Mouse (Mus musculus) E14TG2a.4 (cell line): ENCODE results near the gene Adarb1.

Source experiments
- H3K27me3 ChIP-seq: 2 replicates; pipeline ENCODE4 v1.6.1; 2014; ENCODE audit warnings: low read length, control low read depth; ENCODE audit not compliant: insufficient read depth
- H3K36me3 ChIP-seq: 2 replicates; pipeline ENCODE4 v1.6.1; 2014; ENCODE audit warnings: low read length, control low read depth; ENCODE audit not compliant: insufficient read depth
- H3K4me1 ChIP-seq: replicated peaks from 2 replicates; pipeline ENCODE4 v1.6.1; 2014; ENCODE audit warnings: low read depth, low read length, control low read depth
- H3K4me3 ChIP-seq: replicated peaks from 2 replicates; pipeline ENCODE4 v1.5.1; 2014; ENCODE audit warnings: mild to moderate bottlenecking, low read length
- H3K9me3 ChIP-seq: 2 replicates; pipeline ENCODE4 v1.6.1; 2014; ENCODE audit warnings: low read length, control low read depth
- CTCF ChIP-seq: conservative IDR thresholded peaks from 2 replicates; pipeline ENCODE4 v1.5.1; 2014; ENCODE audit warnings: low read length
- NANOG ChIP-seq: IDR thresholded peaks from 2 replicates; pipeline ENCODE4 v1.6.1; 2014; ENCODE audit warnings: borderline replicate concordance, low read length, mixed read lengths
- POU5F1 ChIP-seq: IDR thresholded peaks from 2 replicates; pipeline ENCODE4 v1.6.1; 2014; ENCODE audit warnings: low read length, borderline replicate concordance

The Adarb1 gene

DNA sequence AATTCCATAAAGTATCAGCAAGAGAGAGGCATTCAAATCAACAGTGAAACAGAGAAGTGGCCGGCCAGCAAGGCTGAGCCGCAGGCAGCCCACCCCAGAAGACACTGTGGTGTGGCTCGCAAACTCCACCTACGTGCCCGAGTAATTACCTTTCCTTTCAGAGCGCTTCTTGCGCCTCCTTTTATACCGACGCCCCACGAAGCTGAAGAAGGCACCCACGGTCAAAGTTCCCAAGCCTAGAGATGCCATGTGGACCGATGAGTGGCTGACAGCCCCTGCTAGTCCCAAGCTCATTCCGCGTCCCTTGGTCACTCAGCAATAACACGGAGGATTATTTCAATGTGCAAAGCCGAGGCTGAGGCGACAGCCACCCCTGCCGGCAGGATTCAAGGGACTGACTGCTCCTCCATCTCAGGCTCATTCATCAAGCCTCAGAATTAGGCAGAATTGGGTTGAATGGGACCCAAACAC lies 78.2 kb downstream of the Adarb1 start:
- TF ChIP-seq CTCF: no peak
- no peak for TF ChIP-seq NANOG
- TF ChIP-seq POU5F1: no peak
- no peaks in the 10 kb centered on the region for H3K9me3 ChIP-seq
- H3K36me3 ChIP-seq: no peaks in the 10 kb centered on the region
- no peak overlapping the region for H3K4me3 ChIP-seq
- H3K27me3 ChIP-seq: no peaks in the 10 kb centered on the region
- H3K4me1 ChIP-seq: no peaks in the 10 kb centered on the region

DNA sequence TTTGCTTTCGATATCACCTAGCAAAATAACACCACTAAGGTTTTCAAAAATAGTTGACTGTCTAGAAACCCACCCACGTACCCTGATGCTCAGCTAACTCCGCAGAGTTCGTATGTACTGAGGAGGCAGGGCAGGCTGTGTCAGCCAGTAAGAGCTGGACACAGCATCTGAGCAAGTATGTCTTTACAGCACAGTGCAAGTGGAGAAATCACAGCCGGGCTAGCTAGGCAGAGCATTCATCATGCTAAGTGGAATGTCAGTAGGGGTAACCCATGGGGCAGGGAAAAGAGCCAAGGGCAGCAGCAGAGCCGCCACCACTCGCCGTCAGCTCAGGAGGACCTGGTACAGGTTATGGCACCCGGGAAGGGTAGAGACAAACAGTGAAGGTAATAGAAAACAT lies 84.6 kb downstream of the Adarb1 start:
- TF ChIP-seq NANOG (no peak), POU5F1 (no peak), CTCF (no peak)
- H3K36me3 ChIP-seq: no peaks in the 10 kb centered on the region
- peaks cover 15% of the 10 kb centered on the region; the same call in 1 of the 2 replicates for H3K4me1 ChIP-seq
- H3K27me3 ChIP-seq: no peaks in the 10 kb centered on the region
- H3K4me3 ChIP-seq: no peak overlapping the region
- H3K9me3 ChIP-seq: no peaks in the 10 kb centered on the region

DNA sequence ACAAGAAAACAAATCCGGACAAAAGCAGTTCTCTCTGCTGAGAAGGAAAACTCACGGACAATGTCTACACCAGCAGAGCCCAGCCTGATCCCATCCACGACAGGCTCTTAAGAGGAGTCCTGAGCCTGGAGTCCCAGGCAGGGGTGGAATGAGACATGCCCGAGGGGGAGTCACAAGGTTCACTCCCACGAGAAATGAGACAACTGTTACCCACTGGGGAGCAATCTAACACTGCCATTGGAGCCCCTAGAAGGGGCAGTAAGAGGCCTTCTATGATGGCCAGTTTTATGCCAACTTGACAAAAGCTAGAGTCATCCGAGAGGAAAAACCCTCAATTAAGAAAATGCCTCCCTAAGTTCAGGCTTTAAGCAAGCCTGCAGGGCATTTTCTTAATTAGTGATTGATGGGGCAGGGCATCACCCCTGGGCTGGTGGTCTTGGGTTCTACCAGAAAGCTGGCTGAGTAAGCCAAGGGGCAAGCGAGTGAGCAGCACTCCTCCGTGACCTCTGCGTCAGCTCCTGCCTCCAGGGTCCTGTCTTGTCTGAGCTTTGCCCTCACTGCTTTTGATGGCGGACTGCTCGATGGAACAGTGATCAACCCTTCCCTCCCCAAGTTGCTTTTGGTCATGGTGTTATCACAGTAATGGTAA lies 88.5 kb downstream of the Adarb1 start:
- H3K36me3 ChIP-seq: no peaks in the 10 kb centered on the region
- H3K9me3 ChIP-seq: no peaks in the 10 kb centered on the region
- H3K27me3 ChIP-seq: no peaks in the 10 kb centered on the region
- H3K4me1 ChIP-seq: peaks cover 22% of the 10 kb centered on the region; the same call in 1 of the 2 replicates
- TF ChIP-seq POU5F1 (no peak), CTCF (no peak), NANOG (no peak)
- no peak overlapping the region for H3K4me3 ChIP-seq

DNA sequence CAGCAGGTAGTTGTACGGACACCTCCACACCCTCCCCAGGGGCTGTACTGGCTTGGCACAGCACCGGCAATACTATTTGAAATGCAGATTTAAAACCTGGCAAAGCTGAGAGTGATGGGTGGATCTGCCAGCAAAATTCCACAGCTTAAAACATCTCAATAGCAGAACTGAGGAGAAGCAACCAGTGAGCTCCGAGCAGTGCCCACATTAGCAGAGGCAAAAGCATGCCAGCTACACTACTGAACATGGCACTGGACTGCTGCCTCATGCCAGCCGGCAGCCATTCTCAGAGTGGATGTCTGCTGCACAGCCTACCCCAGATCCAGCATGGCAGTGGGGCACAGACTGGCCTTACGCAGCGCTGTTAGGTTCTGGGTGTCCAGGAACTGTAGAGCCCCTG lies 93.4 kb downstream of the Adarb1 start:
- Histone ChIP-seq H3K4me1 (peaks cover 13% of the 10 kb centered on the region; the same call in 1 of the 2 replicates), H3K27me3 (no peaks in the 10 kb centered on the region), H3K4me3 (no peak overlapping the region), H3K36me3 (peaks cover 12% of the 10 kb centered on the region), H3K9me3 (no peaks in the 10 kb centered on the region)
- TF ChIP-seq POU5F1 (no peak), NANOG (no peak), CTCF (no peak)

DNA sequence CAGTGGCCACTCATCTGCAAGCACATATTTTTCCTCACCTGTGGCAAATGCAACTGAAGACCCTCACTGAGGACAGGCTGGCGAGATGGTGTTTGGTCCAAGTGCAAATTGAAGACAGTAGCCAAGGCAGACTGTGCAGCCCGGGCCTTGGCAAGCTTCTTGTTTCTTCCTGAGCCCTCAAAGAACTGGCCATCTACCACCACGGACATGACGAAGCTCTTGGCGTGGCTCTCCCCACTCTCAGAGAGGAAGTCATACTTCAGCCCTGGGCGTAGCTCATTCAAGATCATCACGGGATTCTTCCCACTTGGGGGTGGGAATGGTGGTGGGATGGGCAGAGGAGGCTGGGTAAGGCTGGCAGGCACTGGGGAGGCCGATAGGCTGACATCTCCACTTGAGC lies 96.5 kb downstream of the Adarb1 start:
- Histone ChIP-seq H3K4me3 (no peak overlapping the region), H3K36me3 (peaks cover 12% of the 10 kb centered on the region), H3K9me3 (no peaks in the 10 kb centered on the region), H3K27me3 (no peaks in the 10 kb centered on the region), H3K4me1 (peaks cover 9% of the 10 kb centered on the region; the same call in 1 of the 2 replicates)
- TF ChIP-seq NANOG (no peak), POU5F1 (no peak), CTCF (no peak)

DNA sequence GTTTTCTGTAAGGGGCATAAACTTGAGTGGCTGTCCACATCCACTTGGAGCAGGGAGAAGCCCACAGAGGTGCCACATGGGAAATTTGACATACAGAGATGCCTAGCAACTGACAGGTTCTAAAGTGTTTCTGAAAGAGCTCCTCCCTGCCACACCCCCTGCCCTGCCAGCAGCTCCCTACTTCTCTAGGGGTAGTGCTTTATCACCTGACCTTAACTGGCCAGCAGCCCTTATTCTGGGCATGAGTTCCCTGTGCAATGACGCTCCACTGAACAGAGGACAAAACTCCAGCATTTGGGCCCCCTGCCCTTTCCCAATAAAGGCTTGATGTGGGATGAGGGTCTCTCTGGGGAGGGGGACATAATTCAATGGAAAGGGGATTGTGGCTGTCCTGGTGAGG lies 97.1 kb downstream of the Adarb1 start:
- H3K27me3 ChIP-seq: no peaks in the 10 kb centered on the region
- TF ChIP-seq CTCF (no peak), NANOG (no peak), POU5F1 (no peak)
- H3K4me1 ChIP-seq: peaks cover 9% of the 10 kb centered on the region; the same call in 1 of the 2 replicates
- peaks cover 12% of the 10 kb centered on the region for H3K36me3 ChIP-seq
- no peaks in the 10 kb centered on the region for H3K9me3 ChIP-seq
- H3K4me3 ChIP-seq: no peak overlapping the region

DNA sequence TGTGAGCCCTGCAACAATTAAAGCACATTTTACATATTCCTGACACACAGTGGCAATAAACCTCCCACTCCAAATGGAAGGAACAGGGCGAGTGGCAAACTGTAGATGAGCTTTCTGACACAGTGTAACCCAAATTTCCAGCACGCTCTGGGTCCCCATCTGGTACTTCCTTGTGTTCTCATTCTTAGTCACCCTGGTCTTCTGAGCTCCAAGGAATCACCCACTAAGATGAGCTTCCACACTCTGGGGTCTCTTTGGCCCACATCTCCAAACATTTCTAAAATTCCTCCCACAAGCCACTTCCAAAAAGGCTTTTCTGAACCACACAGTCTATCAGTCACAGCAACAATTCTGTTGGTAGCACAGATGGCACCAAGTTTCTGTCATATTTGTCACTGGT lies 102.4 kb downstream of the Adarb1 start:
- Histone ChIP-seq H3K9me3 (no peaks in the 10 kb centered on the region), H3K4me1 (no peaks in the 10 kb centered on the region), H3K36me3 (peaks cover 11% of the 10 kb centered on the region), H3K27me3 (no peaks in the 10 kb centered on the region), H3K4me3 (no peak overlapping the region)
- no peak for TF ChIP-seq POU5F1
- no peak for TF ChIP-seq NANOG
- TF ChIP-seq CTCF: no peak

DNA sequence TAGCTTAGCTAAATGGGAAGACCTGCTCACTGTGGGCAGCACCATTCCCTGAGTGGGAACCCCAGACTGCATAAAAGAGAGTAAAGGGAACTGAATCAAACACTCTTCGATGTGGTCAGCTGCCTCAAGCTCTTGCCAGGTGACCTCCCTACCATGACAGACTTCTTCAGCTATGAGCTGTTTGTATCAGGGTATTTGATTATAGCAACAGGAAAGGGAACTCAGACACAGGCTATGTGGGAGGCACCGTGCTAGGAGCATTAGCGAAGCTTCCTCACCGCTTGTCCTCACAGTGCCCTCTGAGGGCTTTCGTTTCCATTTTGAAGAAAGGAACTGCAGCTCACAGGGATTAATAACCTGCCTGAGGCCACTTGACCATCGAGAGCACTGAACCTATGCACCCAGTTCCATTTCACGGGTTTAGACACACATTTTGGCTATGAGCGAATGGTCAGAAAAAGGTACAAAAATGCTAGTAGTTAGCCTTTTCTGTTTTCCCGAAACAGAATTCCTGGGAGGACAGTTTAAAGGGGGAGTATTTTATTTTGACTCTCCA lies 103.3 kb downstream of the Adarb1 start:
- Histone ChIP-seq H3K9me3 (no peaks in the 10 kb centered on the region), H3K4me3 (no peak overlapping the region), H3K27me3 (no peaks in the 10 kb centered on the region), H3K4me1 (no peaks in the 10 kb centered on the region), H3K36me3 (peaks cover 18% of the 10 kb centered on the region)
- TF ChIP-seq NANOG: no peak
- no peak for TF ChIP-seq POU5F1
- TF ChIP-seq CTCF: no peak

DNA sequence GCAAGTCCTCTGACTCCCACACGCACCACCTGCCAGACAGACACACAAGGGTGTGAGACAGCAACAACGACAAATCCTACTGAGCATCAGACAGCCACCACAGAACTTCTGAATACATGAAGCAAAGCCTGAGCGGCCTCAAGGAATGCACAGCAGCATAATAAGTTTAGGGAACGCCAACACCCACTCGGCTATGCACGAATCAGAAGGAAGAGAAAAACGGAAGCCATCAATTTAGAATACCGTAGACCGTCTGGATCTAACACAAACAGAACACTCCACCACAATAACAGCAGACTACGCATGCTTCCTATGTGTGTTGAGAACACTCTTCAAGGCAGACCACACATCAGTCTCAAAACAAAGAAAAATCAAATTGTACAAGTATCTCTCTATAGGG lies 109.1 kb downstream of the Adarb1 start:
- Histone ChIP-seq H3K27me3 (no peaks in the 10 kb centered on the region), H3K9me3 (no peaks in the 10 kb centered on the region), H3K4me3 (no peak overlapping the region), H3K36me3 (peaks cover 18% of the 10 kb centered on the region), H3K4me1 (peaks cover 7% of the 10 kb centered on the region)
- no peak for TF ChIP-seq NANOG
- no peak for TF ChIP-seq CTCF
